Mouse (Mus musculus) right cerebral cortex, postnatal 4 days (tissue): Measurements from ENCODE around the gene Fam187b.

Experiments used
- DNase-seq: peaks from one replicate; pipeline ENCODE4 v3.0.0-alpha.2; 2022

The Fam187b gene

DNA sequence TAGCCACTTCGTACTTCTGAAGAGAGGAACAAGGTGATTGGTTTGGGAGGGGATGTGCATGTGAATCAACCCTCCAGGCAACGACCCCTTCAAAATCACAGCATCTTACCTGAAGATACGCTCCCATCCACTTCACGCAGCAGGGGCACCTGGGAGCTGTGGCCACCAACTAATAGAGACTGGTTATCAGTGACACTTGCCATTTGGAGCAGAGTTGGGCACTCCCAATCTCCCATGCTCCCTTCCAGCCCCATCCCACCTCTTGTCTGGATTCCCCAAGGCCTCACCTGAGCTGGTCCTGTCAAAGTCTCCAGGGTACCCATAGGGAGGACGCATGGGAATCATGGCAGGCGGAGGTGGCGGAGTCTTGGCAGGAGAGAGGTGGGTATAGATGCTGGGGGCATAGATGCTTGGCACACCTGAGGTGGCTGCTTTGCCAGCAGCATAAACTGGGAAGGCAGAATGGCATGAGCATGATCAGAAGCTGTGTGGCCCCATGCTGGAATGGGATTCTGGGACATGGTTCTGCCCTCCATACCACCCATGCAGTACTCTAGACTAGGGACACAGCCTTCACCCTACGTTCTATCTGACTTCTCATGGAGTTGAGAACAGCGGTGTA lies 14.6 kb upstream of the Fam187b start:
- DNase-seq = no peak

DNA sequence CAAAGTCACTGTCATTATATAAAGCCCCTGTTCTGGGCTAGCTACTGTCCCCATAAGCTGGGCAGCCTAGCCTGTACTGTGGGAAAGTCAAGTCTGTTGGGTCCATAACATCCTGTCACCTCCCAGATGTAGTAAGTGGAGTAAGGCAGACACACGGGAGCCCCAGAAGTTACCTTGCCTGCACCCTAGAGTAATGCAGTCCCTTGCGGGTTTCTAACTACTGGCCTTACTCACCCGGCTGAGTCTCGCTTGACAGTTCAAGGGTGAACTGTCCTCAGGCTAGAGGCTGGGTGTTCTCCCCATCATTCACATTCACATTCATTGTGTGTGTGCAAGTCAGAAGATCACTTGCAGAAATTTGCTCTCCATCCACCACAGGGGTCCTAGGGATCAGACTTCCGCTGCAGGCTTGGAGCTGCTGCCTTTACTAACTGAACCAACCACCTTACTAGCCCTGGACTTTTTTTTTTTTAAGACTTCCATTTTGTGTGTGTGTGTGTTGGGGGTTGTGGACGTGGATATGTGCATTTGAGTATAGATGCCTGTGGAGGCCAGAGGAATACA lies 13.7 kb upstream of the Fam187b start:
- DNase-seq = no peak

DNA sequence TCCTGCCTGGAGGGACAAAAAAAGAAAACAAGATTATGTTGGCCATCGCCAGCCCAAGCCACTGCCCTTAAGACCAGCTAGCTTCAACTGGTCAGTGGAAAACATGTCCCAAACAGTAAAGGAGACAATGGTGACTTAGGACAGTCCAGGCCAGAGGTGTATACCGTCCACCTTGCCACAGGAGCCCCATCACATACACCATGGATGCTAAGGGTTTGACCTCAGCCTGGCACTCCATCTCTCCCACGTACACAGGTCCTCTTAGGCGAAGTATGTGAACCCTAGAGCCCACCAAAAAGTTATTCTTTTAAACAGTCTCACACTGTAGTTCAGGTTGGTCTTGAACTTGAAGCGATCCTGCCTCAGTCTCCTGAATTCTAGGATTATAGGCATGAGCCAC lies 10.7 kb upstream of the Fam187b start:
- no peak for DNase-seq

DNA sequence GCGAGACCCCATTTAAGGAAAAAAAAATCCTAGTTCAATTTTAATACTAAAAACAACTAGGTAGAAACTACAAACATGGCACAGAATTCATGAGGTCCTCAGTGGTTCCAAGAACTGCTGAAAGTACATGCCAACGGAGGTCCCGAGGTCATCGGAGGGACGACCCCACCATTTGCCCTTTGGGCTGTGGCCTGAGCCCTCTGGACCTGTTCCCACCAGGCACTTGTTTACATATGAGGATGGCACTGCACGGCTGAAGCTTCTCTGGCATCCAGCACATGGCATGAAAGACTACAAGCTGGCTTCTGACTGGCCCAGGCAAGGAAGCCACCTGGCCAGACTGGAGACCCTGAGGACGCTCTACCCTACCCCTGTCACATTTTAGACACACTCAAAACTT lies 9.2 kb upstream of the Fam187b start:
- no peak for DNase-seq

DNA sequence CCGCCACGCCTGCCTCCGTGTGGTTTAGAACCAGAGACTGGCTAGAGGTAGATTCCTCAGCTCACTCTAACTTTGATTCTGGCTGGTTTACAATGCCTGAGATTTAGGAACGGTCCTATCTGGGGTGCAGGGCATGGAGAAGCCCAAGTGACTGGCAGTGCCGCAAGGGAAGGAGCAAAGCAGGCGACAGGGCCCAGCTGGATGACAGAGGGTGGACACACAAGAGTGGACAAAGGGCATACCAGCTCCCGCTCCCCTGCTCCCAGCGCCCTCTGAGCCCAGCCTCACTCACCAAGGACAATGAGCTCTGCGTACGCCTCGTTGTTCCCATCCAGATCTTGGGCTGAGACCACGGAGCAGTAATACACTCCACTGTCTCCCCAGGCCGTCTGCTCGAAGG lies 7.9 kb upstream of the Fam187b start:
- DNase-seq = no peak

DNA sequence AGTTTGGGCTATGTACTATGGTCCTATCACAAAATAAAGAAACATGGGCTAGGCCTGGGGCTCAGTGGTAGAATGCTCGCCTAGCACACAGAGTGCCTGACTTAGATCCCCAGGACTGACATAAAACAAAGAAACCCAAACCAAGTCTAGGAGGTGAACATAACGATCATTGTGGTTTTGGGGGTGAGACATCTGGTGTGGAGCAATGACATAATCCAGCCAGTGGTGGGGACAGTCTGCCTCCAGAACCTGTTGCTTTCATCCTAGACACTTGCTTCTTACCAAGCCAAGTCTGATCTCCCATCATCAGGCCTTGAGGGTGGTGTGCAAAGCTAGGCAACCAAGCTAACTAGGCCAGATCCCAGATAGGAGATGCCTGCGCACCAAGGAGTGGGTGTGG lies 6.9 kb upstream of the Fam187b start:
- no peak for DNase-seq

DNA sequence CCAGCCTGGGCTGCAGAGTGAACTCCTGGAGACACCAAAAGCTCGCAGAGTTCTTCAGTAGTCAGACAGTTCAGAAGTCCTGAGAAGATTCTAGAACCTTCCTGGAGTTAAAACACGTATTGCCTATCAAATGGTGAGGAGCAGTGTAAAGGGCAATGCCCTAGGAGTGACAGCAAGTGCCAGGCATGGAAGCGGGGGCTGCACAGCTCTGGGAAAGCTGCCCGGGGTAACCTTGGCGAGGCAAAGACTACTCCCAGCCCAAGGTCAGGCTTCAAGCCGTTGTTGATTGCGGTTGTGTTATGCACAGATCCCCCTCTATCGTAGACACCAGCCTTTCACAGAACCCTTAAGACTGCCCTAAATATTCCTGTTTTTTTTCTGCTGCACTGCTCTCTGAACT lies 5.0 kb upstream of the Fam187b start:
- DNase-seq = no peak

DNA sequence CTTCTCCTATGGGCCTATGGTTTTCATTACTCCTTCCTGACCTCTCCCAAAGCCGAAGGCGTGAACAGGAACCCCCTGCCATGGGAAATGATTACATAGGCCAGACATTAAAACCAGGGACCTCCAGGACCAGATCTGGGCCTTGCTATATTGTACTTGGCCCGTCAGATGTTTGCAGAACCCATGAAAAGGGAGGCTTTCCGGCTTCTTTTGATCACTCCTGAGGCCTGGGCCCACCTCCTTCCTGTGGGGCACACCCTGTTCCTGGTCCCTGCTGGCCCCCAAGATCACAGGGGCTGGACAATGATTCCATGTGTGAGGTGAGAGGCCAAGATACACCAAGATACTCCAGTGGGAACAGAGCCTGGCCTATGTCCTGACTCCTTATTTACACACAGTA lies 4.4 kb upstream of the Fam187b start:
- no peak for DNase-seq

DNA sequence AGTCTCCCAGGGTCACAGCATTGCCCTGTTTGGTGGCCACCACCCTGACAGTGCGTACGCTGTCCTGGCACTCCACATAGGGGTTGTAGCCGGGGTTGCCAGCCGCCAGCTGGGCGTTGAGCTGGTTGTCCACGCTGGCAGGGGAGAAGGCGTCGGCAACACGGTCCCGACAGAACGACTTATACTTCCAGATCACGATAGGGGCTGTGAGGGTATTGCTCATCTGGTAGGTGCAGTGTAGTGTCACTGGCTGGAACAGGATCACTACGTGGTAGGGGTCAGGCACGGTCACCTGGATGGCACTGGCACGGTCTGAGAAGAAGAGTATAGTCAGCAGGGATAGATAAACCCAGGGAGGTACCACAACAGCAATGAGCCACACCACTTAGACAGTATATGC lies 1.7 kb upstream of the Fam187b start:
- DNase-seq = no peak

DNA sequence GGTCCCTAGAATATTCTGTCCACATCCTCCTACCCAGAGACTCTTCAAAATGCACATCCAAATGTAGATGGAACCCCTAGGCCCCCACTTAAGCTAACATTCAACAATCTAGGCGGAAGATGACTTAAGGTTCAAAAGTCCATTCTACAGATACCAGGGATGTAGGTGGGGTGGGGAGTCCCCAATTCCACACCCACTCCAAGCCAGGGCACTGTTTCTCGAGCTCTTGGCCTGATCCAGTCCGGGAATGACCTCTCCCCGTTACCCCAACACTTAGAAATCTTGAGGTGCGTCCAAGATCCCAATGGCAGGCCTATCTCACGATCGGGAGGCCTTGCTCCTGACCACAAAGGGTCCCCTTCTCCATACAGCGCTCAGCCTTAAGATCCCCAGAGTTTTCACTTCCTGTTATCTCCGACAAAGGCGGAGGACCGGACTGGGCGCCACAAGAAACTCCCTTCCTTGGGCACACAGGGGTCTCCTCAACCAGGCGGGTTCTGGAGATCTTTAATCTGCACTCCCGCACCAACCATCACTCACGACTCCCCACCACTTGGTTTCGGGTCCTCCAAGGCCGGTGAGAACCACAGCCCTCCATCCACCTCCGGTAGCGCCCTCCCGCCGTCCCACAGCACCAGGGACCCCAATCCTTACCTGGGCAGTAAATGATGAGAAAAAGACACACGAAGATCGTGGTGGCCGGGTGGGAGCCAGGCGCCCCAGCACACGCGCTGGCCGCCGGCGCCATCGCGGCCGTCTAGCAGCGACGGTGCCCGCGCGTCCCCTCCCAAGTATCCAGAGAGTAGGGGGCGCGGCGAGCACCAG lies 952 bp upstream of the Fam187b start:
- DNase-seq = no peak

DNA sequence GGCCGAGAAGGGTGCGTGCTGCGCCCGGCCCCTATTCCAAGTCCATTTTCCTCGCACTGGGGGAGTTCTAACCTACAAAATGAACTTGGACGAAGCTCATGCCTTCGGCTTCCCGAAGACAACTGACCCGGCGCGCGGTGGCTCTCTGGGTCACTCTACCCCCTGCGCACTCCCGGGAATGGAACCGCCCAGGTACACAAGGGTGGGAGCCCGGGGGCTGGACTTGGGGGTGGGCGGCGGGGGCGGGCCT lies 414 bp upstream of the Fam187b start, which contains the start of gene Lsr:
Lsr (minus strand) TSS at position 214 of the 250 bp plus-strand sequence.
- DNase-seq = no peak

DNA sequence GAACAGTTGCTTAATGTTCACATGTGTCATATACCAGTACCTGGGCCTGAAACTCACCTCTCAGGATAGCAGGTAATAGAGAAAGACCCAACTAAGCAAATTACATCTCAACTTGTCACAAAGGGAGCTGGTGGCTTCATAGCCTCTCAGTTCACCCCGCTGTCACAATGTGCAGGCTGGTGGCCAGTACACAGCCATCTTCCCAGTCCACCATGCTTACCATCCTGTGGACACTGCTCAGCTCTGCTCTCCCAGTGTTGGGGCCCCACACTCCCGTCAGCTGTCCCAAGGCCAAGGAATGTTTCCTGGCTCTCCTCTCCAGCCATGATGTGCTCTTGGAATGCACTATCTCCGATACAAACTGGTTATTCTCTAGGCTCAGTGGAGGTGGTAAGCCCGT lies 8.1 kb downstream of the Fam187b start:
- no peak for DNase-seq

DNA sequence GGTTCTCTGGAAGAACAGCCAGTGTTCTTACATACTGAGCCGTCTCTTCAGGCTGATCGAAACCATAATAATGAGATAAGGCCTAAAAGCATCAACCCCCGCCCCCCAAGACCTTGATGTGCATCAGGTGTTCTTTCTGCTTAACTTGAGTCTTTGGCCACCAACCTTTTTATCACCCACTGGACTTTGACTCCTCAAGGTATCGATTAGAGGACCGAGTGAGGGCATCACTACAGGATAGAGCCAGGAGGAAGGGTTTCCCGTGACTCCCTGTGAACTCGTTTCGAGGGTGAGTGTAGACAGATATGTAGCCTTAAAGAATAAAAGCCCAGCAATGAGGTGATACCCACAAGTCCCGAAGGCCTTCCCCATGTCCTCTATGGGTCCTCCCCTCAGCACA lies 11.8 kb downstream of the Fam187b start:
- DNase-seq = no peak

DNA sequence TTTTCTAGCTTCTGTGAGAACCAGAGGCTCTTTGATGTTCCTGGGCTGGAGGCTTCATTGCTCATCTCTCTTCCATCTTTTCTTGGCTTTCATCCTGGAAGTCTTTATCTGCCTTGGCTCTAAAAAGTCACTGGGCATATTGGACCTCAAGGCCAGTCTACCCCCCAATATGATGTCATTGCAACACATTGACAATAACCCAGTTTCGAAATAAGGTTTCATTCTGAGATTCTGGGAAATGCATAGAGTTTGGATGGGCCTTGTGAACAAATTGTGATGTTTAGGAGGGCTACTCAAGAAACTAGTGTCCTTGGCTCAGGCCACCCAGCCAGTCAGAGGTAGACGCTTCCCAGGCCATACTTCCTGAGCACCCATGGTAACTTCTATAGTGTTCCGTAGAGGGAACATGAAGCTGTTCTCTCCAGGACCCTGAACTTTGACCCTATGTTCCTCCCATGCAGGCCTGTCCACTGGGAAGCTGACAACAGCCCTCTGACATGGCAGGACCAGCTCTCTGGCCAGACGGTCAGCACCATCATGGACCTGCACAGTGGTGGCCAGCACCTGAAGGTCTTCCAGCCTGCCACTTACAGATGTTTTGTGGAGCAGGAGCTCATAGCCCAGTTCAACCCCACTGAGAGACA lies 15.1 kb downstream of the Fam187b start:
- DNase-seq = no peak

DNA sequence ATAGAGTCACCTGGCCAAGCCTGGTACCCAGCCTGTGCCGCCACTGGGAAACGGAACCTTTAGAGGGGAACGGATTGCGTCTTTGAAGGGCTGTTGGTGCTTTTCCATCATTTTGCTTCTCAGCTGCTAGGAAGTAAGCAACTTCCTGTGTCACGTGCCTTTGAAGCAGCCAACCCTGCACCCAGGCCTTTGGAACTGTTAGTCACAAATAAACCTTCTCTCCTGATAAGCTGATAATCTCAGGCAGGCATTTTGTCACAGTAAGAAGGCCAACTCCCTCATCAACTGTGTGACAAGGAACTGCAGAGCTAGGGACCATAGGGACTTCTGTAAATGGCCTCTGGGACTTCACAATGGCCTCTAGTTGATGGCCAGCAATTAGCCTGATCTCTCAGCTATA lies 18.6 kb downstream of the Fam187b start:
- DNase-seq = no peak

DNA sequence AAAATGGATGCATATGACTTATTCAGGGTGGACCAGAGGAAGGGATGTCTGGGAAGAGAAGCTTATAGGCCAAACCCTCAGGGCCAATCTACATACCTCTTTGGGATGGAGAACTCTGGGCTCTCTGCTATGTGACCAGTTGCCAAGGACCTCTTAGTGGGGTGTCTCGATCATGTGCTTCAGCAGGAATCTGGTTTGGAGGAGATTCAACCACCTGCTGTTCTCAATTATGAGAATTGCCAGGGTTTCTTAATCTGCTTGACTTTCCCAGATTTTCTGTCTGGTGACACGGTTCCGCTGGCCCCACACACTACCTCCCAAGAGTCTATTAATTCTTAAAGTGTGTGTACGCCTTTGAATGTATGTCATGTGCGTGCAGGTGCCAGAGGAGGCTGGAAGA lies 20.4 kb downstream of the Fam187b start:
- no peak for DNase-seq

DNA sequence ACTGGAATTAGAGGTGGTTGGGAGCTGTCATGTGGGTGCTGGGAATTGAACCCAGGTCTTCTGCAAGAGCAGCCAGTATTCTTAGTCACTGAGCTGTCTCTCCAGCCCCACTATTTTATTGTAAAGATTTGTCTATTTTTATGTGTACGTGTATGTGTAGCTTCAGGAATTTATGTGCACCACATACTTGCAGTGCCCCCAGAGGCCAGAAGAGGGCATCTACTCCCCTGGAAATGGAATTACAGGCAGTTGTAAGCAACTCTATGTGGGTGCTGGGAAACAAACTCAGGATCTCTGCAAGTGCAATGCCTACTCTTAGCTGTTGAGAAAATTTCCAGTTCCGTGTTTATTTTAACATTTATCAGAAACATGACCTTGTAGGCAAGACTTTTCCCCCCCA lies 22.9 kb downstream of the Fam187b start:
- no peak for DNase-seq

DNA sequence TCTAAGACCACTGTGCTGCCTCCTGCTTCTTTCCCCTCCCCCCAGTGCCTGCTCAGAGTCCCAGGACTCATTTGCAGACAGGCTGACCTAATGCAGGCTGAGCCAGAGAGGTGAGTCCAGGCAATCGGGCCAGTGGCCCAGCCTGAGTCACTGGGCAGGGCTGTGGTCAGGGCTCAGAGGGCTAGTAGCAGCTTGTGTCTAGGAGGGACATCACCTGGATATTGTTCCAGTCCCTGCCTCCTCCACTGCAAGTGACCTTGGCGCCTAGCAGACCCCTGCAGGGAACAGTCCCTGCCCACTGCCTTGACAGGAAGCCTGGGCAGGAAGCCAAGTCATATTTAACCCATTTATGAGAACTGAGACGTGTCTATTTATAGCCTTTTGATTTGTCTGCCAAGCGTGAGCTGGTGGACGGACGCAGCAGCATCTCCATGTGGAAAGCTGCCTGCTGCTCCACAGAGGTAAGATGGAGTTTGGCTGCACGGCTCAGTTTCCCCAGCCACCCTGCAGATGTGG lies 27.0 kb downstream of the Fam187b start:
- peak; percentile 12 for DNase-seq

DNA sequence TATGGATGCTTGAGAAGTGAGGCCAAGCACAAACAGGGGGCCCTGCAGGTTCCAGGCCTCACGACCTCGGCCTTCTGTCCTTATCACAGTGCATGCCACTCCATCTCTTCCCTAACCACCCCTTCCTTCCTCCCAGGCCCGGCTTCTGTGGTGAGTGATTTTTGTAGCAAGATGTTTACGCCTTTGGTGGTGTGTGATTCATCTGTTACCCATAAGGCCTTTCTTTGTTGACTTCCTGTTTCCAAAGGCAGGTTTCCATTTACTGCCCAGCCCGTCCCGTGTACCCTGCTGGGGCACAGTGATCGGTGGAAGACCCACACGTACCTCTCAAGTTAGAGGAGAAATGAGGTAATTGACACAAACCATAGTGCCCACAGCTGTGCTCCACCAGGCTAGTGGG lies 29.1 kb downstream of the Fam187b start:
- DNase-seq = no peak

DNA sequence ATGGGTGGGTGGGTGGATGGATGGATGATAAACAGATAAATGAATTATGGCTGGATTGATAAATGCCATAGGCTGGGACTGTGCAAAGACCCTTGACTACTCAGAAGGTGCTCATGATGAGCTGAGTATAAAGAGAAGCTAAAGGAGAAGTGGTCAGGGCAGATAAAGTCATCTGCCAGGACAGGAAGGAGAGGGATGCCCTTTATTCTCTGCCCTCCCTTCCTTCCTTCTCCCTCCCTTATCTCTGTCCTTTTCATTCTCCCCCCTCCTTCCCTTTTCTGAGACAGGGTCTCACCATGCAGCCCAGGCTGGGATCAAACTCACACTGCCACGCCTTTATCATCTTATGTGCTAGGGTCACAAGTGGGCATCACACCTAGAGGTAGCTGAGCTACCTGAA lies 34.2 kb downstream of the Fam187b start:
- no peak for DNase-seq

DNA sequence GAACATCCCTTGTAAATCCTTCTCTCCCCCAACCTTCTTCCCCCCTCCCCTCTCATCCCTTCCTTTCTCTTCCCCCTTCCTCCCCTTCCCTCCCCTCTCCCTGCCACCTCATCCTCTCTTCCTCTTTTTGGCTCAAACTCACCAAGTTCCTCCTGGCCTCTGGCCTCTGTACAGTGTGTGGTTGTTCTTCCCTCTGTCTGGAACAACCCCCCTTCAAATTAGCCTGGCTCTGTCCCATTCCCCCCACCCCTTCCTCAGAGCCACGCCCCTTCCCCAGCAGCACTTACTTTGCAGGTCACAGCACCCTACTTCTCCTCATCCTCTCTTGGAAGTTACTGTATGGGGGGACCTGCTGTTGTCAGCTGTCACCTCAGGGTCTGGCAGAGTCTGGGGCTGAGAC lies 34.6 kb downstream of the Fam187b start:
- DNase-seq = no peak

DNA sequence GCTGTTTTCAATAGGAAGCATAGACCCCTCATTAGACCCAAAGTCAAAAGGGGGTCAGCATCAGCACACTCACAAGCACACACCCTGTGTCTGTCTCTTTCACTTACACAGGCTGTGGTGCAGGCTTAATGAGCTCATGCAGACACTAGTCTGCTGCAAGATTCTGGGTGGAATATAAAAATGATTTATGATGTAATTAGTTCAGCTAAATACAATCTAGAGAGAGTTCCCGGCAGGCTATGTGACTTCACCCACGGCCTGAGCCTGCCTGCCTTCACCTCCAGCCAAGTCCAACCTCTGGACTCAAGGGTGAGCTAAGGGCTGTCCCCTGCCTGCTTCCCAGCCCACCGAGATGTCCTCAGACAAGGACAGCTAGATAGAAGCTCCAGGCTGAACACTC lies 35.3 kb downstream of the Fam187b start:
- DNase-seq = no peak

DNA sequence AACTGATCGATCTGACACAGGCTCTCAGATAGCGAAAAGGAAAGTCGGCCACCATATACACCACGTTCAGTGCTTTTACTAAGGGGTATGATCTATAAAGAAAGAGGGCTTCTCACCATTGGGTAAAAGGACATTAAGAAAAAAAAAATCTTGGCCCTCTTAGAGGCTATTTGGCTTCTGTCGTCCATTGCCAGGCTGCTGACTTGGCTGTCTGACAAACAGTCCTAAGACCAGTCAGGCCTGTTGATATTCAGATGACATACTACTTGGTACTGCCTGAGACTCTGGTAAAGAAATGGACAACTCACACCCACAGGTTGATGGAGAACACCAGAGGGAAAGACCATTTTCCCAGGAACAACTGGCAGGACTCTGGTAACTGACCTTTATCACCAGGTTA lies 39.4 kb downstream of the Fam187b start:
- DNase-seq = no peak
